Mouse (Mus musculus): ENCODE measurements at regions not wholly inside any gene's neighbourhood (a gene's known extent, or its start where the extent isn't known, plus 50 kb on each side); places are given as distances from the start of the nearest gene placed in this dataset.
"Not testable (repeated sequence)": the region's sequence is repeated elsewhere in the genome, so short reads cannot be mapped to it uniquely, and the experiment has no call there.

DNA sequence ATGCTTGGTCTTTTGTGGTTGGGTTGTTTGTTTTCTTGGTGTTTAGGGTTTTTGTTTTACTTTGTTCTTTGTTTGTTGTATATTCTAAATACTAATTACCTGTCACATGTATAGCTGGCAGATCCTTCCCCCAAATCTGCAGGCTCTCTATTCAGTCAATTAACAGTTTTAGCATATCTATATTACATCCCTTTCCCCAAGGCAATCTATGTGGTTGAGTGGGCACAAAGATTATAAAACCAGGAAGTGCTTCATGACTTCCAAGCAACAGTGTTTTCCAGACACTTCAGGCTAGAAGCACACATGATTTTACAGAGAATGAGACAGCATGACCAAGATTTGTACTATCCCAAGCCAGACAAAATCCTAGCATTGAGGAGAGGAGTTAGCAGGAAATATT is 544.4 kb upstream of the Pou3f4 start:
- H3K4me2 ChIP-seq (replicated peaks), result no peak overlapping the region
- H3K36me3 ChIP-seq (replicated peaks; ENCODE audit: control insufficient read depth, insufficient read depth), result no peaks in the 10 kb centered on the region
- H3K4me3 ChIP-seq (replicated peaks; ENCODE audit: low read length), result no peak overlapping the region
- 0 out of 2 replicates have a peak, but pooled peaks cover 3% of the 10 kb centered on the region for H3K9me3 ChIP-seq (ENCODE audit: control insufficient read depth, low read length)
- no peaks in the 10 kb centered on the region for H3K27me3 ChIP-seq (ENCODE audit: control insufficient read depth, insufficient read depth, low read length)
- no peak for ATAC-seq (ENCODE audit: low FRiP score)
- H3K9ac ChIP-seq, result no peak overlapping the region
- H3K27ac ChIP-seq, result no peak overlapping the region
- DNase-seq (ENCODE audit: low spot score), result no peak
- H3K4me1 ChIP-seq (replicated peaks; ENCODE audit: control insufficient read depth, insufficient read depth, low read length), result no peaks in the 10 kb centered on the region

- H3K27ac ChIP-seq; H3K4me3 ChIP-seq (replicated peaks; ENCODE audit: low read length); ATAC-seq (ENCODE audit: low FRiP score); H3K9ac ChIP-seq; DNase-seq (ENCODE audit: low spot score); H3K4me1 ChIP-seq (replicated peaks; ENCODE audit: control insufficient read depth, insufficient read depth, low read length); H3K4me2 ChIP-seq (replicated peaks); H3K9me3 ChIP-seq (ENCODE audit: control insufficient read depth, low read length); H3K27me3 ChIP-seq (ENCODE audit: control insufficient read depth, insufficient read depth, low read length); H3K36me3 ChIP-seq (replicated peaks; ENCODE audit: control insufficient read depth, insufficient read depth): not testable (repeated sequence)
- 97% methylated on average over 3 of the region's 3 CpGs for WGBS
These were observed 539.8 kb upstream of the Pou3f4 start for GRCm38 (mm10) chrX:110274277-110274676.

DNA sequence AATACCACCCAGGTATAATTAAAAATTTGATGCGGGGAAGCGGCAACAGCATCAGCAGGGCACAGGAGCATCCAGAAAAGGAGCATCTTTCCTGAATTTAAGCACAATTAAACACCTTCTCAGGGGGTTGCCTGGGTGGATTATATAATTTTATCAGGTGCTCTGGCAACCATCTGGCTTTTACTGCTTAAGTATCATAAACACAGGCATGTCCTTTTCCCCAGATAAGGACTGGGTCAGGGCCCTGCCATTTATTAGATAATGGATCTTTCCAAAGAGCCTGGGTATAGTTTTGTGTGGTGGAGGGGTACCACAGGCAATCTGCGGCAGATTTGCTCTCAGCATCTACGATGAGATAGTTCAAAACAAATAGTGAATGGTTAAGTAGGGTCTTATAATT is 538.7 kb upstream of the Pou3f4 start:
- Histone ChIP-seq H3K4me2 (replicated peaks) (no peak overlapping the region), H3K36me3 (replicated peaks; ENCODE audit: control insufficient read depth, insufficient read depth) (no peaks in the 10 kb centered on the region), H3K9ac (no peak overlapping the region), H3K9me3 (ENCODE audit: control insufficient read depth, low read length) (0 out of 2 replicates have a peak, but pooled peaks cover 3% of the 10 kb centered on the region), H3K27me3 (ENCODE audit: control insufficient read depth, insufficient read depth, low read length) (no peaks in the 10 kb centered on the region), H3K4me1 (replicated peaks; ENCODE audit: control insufficient read depth, insufficient read depth, low read length) (no peaks in the 10 kb centered on the region), H3K4me3 (replicated peaks; ENCODE audit: low read length) (no peak overlapping the region), H3K27ac (no peak overlapping the region)
- 95% methylated on average over 4 of the region's 4 CpGs for WGBS
- DNase-seq (ENCODE audit: low spot score) (no peak), ATAC-seq (ENCODE audit: low FRiP score) (no peak)

GRCm38 (mm10) chrX:110275830-110276229 is 538.2 kb upstream of the Pou3f4 start:
- DNase-seq (ENCODE audit: low spot score), result no peak
- Histone ChIP-seq H3K36me3 (replicated peaks; ENCODE audit: control insufficient read depth, insufficient read depth) (no peaks in the 10 kb centered on the region), H3K27ac (no peak overlapping the region), H3K9ac (no peak overlapping the region), H3K4me1 (replicated peaks; ENCODE audit: control insufficient read depth, insufficient read depth, low read length) (no peaks in the 10 kb centered on the region), H3K4me3 (replicated peaks; ENCODE audit: low read length) (no peak overlapping the region), H3K27me3 (ENCODE audit: control insufficient read depth, insufficient read depth, low read length) (no peaks in the 10 kb centered on the region), H3K9me3 (ENCODE audit: control insufficient read depth, low read length) (0 out of 2 replicates have a peak, but pooled peaks cover 3% of the 10 kb centered on the region), H3K4me2 (replicated peaks) (no peak overlapping the region)
- no peak for ATAC-seq (ENCODE audit: low FRiP score)
- 87% methylated on average over 3 of the region's 3 CpGs for WGBS

GRCm38 (mm10) chrX:110279492-110280213 is 534.4 kb upstream of the Pou3f4 start:
- ATAC-seq (ENCODE audit: low FRiP score) (no peak), DNase-seq (ENCODE audit: low spot score) (no peak)
- H3K9ac ChIP-seq, result no peak overlapping the region
- no peaks in the 10 kb centered on the region for H3K36me3 ChIP-seq (replicated peaks; ENCODE audit: control insufficient read depth, insufficient read depth)
- no peaks in the 10 kb centered on the region for H3K9me3 ChIP-seq (ENCODE audit: control insufficient read depth, low read length)
- H3K27me3 ChIP-seq (ENCODE audit: control insufficient read depth, insufficient read depth, low read length), result no peaks in the 10 kb centered on the region
- no peak overlapping the region for H3K27ac ChIP-seq
- no peaks in the 10 kb centered on the region for H3K4me1 ChIP-seq (replicated peaks; ENCODE audit: control insufficient read depth, insufficient read depth, low read length)
- 88% methylated on average over 14 of the region's 14 CpGs for WGBS
- no peak overlapping the region for H3K4me2 ChIP-seq (replicated peaks)
- no peak overlapping the region for H3K4me3 ChIP-seq (replicated peaks; ENCODE audit: low read length)

DNA sequence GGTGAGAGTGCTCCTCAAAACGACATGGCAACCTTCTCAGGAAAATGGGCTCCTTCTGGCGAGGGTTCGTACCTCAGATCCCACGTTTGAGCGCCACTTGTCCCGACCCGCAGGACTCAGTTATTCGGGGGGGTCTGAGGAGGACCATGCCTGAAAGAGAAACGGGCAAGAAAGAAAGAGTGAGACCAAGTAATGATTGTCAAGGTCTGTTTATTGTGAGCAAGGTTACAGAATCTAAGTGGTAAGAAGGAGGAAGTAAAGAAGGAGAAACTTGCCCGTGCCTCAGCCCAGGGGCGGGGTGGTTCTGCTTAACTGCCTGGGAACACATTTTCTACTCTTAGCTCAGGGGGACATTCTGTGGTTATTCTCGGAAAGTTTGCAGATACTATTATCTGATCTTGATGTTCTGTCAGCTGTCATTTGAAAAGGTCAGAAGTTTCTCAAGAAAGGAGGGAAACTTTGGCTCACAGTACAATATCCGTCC is 532.6 kb upstream of the Pou3f4 start:
- H3K27me3 ChIP-seq (ENCODE audit: control insufficient read depth, insufficient read depth, low read length); H3K27ac ChIP-seq; ATAC-seq (ENCODE audit: low FRiP score); H3K9ac ChIP-seq; H3K9me3 ChIP-seq (ENCODE audit: control insufficient read depth, low read length); H3K4me1 ChIP-seq (replicated peaks; ENCODE audit: control insufficient read depth, insufficient read depth, low read length); DNase-seq (ENCODE audit: low spot score); H3K4me2 ChIP-seq (replicated peaks); H3K4me3 ChIP-seq (replicated peaks; ENCODE audit: low read length); H3K36me3 ChIP-seq (replicated peaks; ENCODE audit: control insufficient read depth, insufficient read depth): not testable (repeated sequence)
- 89% methylated on average over 13 of the region's 13 CpGs for WGBS

DNA sequence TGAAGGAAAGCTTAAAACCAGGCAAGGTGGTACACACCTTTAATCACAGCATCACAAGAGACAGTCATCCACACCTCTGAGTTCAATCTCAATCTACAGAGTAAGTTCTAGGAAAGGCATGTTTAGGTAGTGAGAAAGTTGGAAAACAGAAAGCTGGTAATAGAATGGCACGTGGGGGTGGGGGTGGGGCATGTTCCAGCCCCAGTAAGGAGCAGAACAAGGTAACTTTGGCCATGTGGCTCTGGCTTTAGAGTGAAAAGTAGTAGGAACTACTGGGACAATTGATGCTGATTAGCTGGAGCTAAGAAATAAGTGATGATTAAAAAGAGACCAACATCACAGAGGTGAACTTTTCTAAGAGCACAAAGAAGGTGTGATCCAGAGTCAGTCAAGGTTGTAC is 532.2 kb upstream of the Pou3f4 start:
- Histone ChIP-seq H3K27me3 (ENCODE audit: control insufficient read depth, insufficient read depth, low read length) (no peaks in the 10 kb centered on the region), H3K4me3 (replicated peaks; ENCODE audit: low read length) (no peak overlapping the region), H3K4me1 (replicated peaks; ENCODE audit: control insufficient read depth, insufficient read depth, low read length) (no peaks in the 10 kb centered on the region), H3K9ac (no peak overlapping the region), H3K36me3 (replicated peaks; ENCODE audit: control insufficient read depth, insufficient read depth) (no peaks in the 10 kb centered on the region), H3K4me2 (replicated peaks) (no peak overlapping the region), H3K27ac (no peak overlapping the region), H3K9me3 (ENCODE audit: control insufficient read depth, low read length) (no peaks in the 10 kb centered on the region)
- 67% methylated on average over 1 of the region's 1 CpGs for WGBS
- DNase-seq (ENCODE audit: low spot score), result no peak
- no peak for ATAC-seq (ENCODE audit: low FRiP score)

- Histone ChIP-seq H3K4me3 (replicated peaks; ENCODE audit: low read length) (no peak overlapping the region), H3K4me2 (replicated peaks) (no peak overlapping the region), H3K27ac (no peak overlapping the region), H3K9ac (no peak overlapping the region), H3K4me1 (replicated peaks; ENCODE audit: control insufficient read depth, insufficient read depth, low read length) (no peaks in the 10 kb centered on the region), H3K27me3 (ENCODE audit: control insufficient read depth, insufficient read depth, low read length) (no peaks in the 10 kb centered on the region), H3K36me3 (replicated peaks; ENCODE audit: control insufficient read depth, insufficient read depth) (no peaks in the 10 kb centered on the region), H3K9me3 (ENCODE audit: control insufficient read depth, low read length) (no peaks in the 10 kb centered on the region)
- 76% methylated on average over 1 of the region's 1 CpGs for WGBS
- ATAC-seq (ENCODE audit: low FRiP score) (no peak), DNase-seq (ENCODE audit: low spot score) (no peak)
These were observed 524.7 kb upstream of the Pou3f4 start for GRCm38 (mm10) chrX:110289397-110289796.

DNA sequence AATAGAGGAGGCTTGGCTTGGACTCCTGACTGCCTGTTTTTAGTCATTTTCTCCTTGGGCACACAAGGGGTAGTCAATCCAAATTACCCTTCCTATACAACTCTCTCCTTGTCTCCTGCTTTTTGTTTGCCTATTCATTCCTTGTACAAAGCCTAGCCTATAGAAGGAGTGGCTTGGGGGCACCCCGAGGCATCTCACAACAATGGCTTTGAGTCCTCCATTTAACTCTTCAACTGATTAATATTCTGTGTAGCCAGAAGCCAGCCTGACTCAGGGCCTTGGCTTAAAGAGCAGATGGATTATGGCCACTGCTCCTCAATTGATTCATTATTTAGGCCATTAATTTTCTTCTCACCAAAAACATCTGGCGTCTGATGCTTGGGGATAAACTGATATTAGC is 506.4 kb upstream of the Pou3f4 start:
- no peak overlapping the region for H3K4me2 ChIP-seq (replicated peaks)
- H3K9ac ChIP-seq, result no peak overlapping the region
- WGBS, result 22% methylated on average over 2 of the region's 2 CpGs
- H3K9me3 ChIP-seq (ENCODE audit: control insufficient read depth, low read length), result no peaks in the 10 kb centered on the region
- no peaks in the 10 kb centered on the region for H3K4me1 ChIP-seq (replicated peaks; ENCODE audit: control insufficient read depth, insufficient read depth, low read length)
- H3K36me3 ChIP-seq (replicated peaks; ENCODE audit: control insufficient read depth, insufficient read depth), result no peaks in the 10 kb centered on the region
- H3K27me3 ChIP-seq (ENCODE audit: control insufficient read depth, insufficient read depth, low read length), result no peaks in the 10 kb centered on the region
- H3K4me3 ChIP-seq (replicated peaks; ENCODE audit: low read length), result no peak overlapping the region
- ATAC-seq (ENCODE audit: low FRiP score) (peak; percentile 64), DNase-seq (ENCODE audit: low spot score) (no peak)
- no peak overlapping the region for H3K27ac ChIP-seq

DNA sequence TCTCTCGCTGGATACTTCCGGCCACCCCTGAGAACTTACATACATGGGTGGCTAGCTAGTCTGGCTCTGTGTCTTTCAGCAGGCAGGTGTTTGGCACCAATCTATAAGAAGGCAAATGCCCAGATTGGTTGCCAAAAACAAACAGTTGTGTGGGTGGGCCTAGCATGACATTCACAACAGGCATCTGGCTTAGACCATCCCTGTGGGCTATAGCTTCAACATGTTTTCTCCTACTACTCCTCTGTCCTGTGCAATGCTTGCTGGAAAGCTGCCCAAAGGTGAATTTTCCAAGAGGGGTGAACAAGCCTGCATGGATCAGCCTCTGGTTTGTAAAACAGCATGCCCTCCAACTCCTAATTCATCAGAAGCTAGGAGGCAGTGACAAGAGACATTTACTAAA is 505.3 kb upstream of the Pou3f4 start:
- Histone ChIP-seq H3K4me2 (replicated peaks) (no peak overlapping the region), H3K9ac (no peak overlapping the region), H3K27me3 (ENCODE audit: control insufficient read depth, insufficient read depth, low read length) (no peaks in the 10 kb centered on the region), H3K4me3 (replicated peaks; ENCODE audit: low read length) (no peak overlapping the region), H3K36me3 (replicated peaks; ENCODE audit: control insufficient read depth, insufficient read depth) (no peaks in the 10 kb centered on the region), H3K27ac (no peak overlapping the region), H3K9me3 (ENCODE audit: control insufficient read depth, low read length) (no peaks in the 10 kb centered on the region), H3K4me1 (replicated peaks; ENCODE audit: control insufficient read depth, insufficient read depth, low read length) (no peaks in the 10 kb centered on the region)
- WGBS, result 46% methylated on average over 2 of the region's 2 CpGs
- ATAC-seq (ENCODE audit: low FRiP score) (peak; percentile 59; the same call in 1 of the 2 replicates), DNase-seq (ENCODE audit: low spot score) (peak; percentile 32)

All from hindbrain, embryonic 14.5 days (tissue).